Mouse (Mus musculus) layer of hippocampus, postnatal 25 days (tissue): Measurements from ENCODE around the gene Clstn3. TPM values are rescaled to one million over a fixed set of nuclear protein-coding genes. Genes with fewer than 3 reads are reported as not detected.
"Not testable (repeated sequence)": the region's sequence is repeated elsewhere in the genome, so short reads cannot be mapped to it uniquely, and the experiment has no call there.

Experiments used
- DNase-seq, 2 experiments: peaks; one replicate each; pipeline ENCODE4 v3.0.0; 2022; ENCODE audit warnings: mixed read lengths in 2 of 2, low spot score in 1 of 2; ENCODE audit errors: extremely low spot score in 1 of 2
- total RNA-seq, 2 experiments: library from RNA; stranded (reverse); gene quantifications; 2 replicates each; pipeline ENCODE4 v1.2.3; 2021

The Clstn3 gene
- total RNA-seq, 2 experiments from 2014 or later: 278 to 279 TPM

DNA sequence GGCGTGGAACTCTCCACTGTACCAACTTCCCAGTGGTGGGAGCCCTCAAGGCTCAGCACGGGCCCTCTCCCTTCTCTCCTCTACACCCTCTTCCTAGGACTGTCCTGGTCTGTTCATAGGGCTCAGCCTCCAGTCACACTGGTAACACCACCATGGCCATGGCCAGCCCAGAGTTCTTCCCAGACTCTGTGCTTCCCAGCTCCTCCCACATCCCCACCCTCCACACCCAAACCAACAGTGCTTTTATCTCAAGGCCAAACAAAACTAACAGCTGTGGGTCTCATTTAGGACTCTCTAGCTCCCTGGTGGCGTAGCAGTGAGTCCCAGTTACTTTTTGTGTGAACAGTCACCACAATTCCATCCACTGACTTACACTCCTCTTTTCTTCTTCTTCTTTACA lies 12.6 kb downstream of the Clstn3 start:
- DNase-seq: no peak

DNA sequence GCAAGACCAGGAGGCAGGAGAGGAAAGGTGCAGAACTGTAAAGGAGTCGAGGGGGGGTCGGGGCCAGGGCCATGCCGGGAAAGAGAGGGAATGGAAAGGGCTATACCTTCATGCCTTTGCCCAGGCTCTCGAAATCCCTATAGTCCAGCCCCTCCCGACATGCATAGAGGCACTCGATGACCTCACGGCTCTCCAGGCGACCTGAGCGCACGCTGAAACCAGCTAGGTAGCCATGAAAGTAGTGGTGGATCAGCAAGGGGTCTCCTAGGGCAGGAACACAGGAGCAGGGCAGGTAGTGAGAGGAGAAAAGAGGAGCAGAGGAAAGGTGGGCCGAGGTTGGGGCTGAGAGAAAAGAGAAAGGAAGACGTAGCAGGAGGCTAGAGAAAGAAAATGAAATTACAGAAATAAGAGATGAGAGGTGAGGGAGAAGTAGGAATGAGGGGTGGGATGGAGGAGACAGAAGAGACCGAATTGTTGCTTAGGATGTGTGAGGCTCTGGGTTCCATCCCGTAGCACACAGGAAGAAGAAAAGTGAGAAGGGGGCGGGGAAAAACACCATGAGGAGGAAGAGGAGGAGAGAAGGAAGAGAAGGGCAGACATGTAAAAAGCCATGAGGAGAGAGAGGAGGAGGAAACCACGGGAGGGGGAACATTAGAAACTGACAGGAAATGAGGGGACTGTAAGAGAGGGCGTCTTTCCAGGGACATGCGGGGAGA lies 14.8 kb downstream of the Clstn3 start:
- no peak for DNase-seq

DNA sequence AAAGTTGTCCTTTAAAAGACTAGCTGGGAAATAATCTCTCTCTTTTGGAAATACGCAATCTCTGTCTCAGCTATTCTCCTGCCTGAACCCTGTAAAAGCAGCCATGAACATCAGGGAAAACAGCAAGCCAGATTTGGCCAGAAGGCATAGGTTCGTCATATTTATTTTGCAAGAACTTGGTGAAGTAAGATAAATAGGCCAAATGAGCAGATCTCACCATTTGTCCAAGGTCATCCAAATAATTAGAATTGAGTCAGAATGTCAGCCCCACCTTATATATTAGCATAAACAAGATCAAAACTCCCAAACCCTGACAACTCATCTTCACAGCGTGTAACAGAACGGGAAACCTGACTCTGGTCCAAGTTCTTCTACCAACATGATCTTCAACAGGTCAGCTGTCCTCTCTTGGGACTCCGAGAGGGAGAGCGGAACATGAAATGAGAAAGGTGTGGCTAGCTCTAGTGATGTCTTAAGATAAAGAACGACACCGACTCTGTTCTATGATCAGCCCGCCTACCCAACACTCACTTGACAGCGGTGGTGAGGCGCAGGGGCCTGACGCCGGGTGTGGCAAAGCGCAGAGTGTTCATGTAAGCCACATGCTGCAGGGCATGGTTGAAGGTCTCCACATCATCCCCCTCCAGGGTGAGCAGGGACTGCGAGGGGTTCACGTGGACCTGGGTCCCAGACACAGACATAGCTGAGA lies 15.5 kb downstream of the Clstn3 start:
- DNase-seq: no peak

DNA sequence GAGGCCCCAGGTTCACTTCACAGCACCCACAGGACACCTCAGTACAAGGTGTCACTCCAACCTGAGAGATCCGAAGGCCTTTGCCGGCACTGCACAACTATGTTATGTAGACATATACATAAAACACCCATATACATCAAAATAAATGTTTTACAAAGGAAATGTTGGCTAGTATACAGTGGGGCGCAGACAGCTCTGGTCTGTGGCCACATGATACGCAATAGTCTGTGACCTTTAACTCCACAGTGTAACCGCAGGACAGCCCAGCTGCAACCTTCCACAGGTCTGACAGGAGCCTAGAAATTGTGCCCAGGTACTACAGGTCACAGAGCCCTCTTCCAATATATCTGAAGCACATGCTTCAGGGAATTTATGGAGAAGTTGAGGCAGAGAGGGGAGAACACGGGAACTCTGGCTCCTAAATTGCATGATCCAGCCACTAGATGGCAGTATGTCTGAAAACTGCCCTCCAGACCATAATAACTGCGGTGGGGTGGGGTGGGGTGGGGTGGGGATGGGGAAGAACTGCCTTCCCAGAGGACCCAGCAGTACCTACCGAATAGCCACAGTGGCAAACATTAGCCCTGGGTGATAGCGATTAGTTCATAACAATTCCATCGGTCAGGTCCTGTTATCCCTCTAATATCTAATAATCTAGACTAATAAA lies 16.3 kb downstream of the Clstn3 start:
- DNase-seq: no peak

DNA sequence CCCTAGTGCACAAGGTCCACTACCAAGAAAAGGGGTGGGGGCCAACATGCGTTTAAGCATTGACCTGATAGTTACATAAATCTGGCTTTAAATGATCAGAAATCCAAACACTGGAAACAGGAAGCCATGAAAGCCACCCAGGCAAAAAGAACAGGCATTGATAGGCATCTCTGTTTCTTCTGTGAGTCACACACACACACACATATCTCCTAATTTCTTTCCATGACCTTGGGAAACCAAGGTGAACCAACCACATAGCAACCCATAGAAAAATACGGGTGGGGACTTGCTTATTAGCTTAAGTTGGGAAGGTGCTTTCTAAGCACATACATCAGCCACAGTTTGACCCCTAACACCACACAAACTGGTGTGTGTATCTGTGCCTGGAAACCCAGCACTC lies 17.2 kb downstream of the Clstn3 start:
- DNase-seq: no peak

DNA sequence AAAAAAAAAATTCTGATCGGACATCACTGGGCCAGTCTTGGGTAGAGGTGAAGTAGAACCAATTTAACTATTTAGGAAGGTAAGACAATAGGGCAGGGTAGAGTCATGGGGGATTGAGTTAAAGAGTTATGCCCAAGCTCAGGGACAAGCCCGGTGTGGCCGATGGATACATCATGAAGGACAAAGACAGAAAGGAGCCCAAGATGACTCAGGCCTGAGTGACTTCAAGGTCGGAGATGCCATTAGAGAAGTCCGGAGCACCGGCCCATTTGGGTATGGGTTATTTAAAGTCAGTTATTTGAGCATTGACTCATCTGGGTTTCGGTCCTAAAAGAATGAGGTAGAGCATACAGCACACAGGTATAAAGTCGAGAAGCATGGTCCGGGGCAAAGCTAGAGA lies 18.1 kb downstream of the Clstn3 start:
- no peak for DNase-seq

DNA sequence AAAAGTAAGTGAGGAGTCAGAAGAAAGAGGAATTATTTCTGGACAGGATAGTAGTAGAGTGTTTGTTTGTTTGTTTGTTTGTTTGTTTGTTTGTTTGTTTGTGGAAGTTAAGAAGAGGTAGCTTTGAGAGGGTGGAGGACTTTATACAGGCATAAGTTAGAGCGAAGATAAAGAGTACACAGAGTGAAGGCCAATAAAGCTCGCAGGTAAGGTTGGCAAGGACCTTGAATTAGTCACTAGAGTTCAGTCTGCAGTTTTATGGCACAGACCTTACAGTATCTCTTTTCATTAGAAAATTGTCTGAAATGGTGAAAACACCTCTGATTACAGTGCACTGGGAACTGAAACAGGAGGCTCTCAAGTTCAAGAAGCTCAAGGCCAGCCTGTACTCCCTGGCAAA lies 18.6 kb downstream of the Clstn3 start:
- DNase-seq: no peak

DNA sequence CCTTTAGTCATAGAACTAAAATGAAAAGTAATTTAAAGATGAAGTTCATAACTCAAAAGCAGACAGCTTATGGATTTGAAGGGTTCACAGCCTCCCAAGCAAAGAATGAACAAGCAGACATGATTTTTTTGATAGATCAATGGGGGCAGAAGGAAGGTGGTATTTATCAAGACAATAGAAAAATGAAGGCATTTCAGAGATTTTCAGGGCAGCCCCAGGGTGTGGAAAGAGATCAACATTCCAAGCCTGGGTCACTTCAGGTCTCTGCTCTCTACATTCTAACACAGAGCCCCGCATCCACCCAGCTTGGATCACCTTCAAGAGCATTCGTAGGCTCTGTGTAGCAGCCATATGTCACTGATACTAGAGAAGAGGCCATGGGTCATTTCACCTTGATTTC lies 21.3 kb downstream of the Clstn3 start:
- DNase-seq: no peak

DNA sequence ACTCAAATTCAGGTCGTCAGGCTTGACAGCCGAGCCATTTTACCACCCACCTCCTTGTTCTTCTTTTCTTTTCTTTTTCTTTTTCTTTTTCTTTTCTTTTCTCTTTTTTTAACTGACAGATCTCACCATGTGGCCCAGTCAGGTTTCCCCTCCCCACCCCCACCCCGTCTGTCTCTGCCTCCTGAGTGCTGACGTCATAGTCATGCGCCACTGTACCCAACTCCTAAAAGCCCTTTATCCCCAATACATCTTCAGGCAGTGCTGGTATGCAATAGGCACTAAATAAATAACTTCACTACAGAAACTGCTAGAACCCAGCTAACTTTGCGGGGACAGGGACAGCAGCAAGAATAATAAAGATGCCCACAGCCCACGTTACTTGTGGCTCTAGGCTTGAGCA lies 28.3 kb downstream of the Clstn3 start:
- no peak for DNase-seq

DNA sequence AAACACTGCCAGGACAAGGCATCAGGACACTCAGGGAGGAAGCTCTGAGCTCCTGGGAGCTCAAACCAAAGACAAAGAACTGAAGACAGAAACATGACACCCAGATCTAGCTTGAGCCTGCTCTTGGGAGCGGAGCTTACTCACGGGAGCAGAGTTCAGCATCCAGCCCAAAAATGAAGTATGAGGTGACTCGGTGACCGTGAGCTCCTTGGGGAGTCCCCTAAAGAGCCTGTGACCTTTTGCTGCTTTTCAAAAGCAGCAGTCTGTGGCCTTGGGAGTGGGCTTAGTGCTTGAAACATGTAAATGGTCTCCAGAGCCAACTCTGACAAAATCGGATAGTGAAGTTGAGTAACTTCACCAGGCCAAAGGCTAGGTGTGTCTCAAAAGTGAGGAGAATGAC lies 29.4 kb downstream of the Clstn3 start:
- DNase-seq: no peak

DNA sequence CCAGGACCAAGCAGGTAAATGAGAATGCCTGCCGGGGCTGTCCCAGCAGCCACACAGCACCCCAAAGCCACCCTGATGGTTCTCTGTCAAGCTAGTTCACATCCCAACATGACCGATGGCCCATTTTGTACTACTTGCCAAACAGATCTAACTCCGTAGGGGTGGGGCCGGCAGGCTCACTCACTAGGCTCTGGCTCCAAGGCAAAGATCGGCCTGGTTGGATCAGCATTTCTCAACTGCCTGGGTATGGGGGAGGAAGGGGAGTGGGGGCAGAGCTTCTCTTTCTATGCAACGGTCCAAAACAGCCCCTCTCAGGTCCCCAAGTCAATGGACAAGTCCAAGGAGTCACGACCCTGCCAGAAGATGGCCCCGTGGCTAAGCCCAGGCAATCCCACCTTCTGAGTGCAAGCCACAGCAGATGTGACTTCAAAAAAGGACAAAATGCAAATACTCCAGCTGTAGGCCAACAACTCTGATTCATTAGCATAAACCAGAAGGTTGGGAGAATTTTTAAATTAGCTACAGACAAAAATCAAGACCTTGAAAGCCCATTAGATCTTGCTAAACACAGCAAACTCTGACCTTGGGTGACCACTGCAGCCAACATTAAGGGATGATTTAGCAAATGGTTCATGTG lies 30.8 kb downstream of the Clstn3 start:
- DNase-seq: no peak

DNA sequence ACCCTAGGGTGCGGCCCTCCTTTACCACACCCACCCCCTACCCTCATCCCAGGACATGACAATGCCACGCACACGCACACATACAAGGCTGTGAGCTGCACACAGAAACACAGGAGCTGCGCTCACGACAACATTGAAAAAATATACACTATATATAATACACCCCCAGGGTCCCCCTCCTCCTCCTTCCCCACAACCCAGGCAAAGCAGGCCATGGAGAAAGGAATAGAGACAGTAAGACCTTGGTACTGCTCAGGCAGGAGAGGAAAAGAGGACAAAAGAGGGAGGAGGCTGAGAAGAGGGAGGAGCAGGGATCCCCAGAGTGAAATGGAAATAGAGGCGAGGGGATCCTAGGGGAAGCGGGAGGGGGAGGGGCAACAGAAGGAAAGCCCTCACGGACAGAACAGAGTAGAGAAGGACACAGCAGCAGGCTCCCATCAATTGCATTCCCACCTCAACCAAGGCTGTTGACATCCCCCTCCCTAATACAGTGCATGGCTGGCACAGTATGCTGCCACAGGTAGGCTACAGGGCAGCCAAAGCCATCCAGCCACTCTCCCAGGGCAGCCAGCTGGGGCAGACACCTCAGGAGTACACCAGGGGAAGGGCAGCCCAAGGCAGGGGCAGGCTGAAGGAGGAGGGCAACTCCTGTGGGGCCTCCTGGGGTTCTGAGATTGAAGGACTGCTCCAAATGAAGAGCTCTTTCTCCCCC lies 33.7 kb downstream of the Clstn3 start:
- DNase-seq: no peak

DNA sequence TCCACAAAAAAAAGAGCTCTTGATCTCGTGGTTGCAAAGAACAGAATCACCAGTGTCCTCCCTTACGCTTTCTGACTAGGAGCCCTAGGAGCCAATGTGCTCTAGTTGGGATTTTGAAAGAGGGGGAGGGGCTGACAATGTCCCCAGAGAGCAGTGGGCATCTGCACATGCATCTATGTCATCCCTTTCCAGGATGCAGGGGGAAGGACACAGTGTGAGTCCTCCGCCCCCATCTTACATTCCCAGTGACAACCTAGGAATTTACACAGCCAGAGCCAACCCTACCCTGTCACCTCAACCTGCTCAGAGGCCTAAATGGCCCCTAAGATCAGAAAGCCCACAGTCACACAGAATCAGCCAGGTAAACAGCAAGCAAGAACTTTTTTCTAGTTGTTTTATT lies 34.2 kb downstream of the Clstn3 start:
- DNase-seq: no peak

DNA sequence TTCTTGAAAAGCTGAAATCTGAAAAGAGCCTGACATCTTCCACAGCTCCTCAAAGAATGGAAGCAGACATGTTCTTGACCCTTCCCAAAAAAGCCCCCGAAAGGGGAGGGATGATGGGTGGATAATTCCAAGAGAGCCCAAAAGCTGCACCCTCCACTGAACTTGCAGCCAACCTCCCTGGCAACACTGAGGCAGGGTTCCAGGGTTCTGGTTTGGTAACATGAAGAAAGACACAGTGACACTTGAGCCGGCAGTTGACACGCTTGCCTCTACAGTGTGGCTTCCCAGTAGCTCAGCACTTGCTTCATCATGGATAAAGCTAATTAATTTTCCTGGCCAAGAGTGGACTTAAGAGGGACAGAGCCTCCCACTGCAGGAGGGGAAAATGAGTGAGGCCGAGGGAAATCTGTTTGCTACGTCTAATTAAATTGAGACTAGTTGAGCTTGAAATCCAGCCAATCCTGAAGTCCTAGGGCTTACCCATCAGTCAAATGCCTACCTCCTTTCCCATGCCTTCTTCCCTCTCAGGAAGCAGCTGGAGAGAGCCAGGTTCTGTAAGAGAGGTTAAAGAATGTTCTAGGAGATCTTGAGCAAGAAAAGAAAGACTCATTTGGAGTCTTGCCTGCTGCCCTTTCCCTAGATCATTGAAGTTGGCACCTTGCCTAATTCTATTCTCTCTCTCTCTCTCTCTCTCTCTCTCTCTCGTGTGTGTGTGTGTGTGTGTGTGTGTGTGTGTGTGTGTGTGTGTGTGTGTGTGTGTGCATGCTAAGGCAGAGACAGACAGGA lies 36.6 kb downstream of the Clstn3 start:
- DNase-seq: no peak

DNA sequence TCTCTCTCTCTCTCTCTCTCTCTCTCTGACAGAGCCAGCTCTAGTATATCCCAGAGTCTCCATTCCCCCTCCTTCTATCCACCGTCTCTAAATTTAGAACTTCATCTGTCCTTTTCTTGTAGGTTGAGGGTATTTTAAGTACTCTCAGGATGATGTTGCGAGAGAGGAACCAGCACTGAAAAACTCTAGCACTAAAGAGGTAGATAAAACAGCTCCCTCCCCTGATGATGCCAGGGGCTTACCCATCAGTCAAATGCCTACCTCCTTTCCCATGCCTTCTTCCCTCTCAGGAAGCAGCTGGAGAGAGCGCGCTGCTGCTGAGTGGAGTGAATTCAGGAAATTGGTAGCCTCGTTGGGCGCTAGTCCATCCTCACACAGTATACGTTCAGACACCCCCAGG lies 37.3 kb downstream of the Clstn3 start:
- no peak for DNase-seq

DNA sequence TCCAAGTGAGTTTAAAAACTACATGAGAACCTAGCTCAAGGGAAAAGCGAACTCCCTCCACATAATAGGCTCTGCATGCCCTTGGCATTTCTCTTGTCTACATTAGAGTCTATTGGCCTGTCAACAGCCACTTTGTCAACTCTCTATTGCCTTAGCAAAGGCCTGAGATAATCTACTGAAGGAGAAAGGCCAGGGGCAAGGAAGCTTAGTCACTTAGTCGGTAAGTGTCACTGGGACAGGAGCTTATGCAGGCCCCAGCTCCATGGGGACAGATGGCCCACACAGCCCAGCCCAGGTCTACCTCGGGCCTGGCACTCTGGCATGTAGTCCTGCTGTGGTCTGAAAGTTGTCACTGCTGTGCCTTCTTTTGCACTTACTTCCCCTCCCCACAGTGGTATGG lies 38.0 kb downstream of the Clstn3 start:
- no peak for DNase-seq

DNA sequence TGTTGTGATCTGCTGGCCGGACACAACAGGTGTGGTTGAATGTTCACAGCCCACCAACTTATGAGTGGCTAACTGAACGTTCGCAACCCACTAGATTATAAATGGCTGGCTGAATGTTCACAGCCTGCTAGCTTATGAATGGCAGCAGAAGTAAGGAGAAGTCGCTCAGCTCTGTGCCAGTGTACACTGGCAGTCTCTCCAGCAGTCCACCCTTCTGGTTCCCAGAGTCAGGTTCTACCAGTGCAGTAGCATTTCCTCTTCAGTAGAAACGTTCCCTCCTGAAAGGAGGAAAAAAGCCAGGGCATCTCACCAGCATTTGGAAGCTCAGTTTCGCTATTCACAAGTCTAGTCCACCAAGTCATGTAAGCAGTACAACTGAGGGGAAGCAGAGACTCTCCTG lies 39.1 kb downstream of the Clstn3 start:
- no peak for DNase-seq

DNA sequence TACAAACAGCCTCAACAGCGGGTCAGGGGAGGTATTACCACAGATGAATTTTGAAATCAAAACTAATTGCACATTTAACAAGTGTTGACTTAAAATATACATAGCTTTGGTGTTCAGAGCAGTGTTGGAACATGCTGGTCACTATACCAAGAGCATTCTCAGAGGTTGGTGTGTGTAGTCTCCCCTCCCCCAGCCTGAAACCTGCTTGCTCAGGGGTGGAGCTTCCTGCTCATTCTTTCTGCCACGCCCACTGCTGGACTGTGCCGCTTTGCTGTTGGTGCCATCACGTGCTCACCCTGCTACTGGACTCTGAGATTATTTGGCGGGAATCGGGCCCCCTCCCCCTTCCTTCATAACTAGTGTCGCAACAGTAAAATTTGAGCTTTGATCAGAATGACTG lies 39.6 kb downstream of the Clstn3 start:
- not testable (repeated sequence) for DNase-seq

DNA sequence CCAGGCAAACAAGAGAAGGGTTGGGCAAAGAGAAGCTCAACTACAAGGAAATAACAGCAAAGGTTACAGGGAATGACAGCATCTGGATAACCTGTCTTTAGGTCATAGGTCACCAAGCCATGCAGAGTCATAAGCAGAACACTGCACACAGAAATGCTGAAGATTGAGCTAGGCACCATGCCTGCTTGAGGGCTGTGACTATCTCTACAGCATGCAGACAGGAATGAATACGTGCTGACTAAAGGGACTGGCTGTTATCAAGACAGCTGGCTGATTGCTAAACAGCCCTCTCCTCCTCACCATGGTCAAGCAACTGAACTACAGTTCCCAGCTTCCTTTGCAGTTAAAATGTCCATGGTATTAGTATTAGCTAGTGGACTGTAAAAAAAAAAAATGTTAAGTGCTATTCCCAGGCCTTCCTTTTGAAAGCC lies 40.5 kb downstream of the Clstn3 start:
- no peak for DNase-seq

DNA sequence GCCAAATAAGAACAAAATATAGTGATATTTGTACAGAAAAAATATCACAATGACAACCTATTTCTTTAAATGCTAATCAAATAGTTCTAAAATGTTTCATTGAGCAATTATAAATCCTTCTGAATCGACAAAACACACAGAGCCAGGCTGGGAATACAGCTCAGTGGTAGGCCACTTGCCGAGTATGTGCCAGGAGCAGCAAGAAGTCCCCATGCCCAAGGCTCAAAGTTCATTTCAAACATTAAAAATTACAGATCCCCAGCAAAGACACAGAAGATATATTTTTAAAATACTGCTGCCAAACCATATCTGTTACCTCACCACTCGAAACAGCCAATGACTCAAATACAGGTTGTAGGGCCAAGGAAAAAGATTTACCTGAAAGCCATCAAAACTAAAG lies 45.9 kb downstream of the Clstn3 start:
- no peak for DNase-seq
